Mouse (Mus musculus): ENCODE measurements around the gene Adam19.
"Not testable (repeated sequence)": the region's sequence is repeated elsewhere in the genome, so short reads cannot be mapped to it uniquely, and the experiment has no call there.

The Adam19 gene

DNA sequence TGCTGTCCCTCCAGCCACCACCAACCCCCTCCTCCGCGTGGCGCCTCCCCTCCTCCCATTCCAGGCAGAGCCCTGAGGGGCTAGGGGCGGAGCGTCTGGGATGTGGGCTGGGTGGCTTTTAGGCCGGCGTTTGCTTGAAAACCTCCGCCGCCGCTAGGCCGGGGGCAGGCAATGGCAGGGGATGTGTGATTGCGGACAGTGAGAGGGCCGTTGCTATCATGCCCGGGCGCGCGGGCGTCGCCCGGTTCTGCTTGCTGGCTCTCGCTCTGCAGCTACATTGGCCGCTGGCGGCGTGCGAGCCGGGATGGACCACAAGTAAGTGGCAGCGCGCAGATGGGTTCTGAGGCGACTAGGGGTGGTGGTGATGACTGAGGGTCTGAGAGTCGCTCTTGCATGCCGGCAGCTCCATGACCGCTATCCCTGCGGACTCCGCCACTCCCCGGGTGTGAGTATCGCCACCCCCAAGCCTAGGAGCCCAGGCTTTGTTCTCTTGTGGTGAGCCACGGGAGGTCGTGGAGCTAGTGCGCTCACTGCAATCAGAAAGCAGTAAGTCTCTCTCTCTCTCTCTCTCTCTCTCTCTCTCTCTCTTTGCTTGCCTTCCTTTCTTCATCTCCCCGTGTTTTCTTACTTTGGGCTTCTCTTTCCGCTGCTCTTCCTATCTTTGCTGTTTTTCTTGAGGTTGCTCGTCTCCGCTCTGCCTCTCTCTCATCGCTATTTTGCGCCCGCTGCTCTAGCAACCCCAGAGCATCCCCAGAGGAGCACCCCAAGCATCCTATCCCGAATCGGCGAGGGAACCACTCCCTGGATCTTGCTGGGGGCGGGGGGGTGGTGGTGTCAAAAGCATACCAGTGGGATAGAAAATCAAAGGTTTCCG, at the start of gene Adam19:
Adam19 (plus strand) TSS at position 97 of the 874 bp plus-strand sequence.
- DNase-seq: peak; percentile 73

DNA sequence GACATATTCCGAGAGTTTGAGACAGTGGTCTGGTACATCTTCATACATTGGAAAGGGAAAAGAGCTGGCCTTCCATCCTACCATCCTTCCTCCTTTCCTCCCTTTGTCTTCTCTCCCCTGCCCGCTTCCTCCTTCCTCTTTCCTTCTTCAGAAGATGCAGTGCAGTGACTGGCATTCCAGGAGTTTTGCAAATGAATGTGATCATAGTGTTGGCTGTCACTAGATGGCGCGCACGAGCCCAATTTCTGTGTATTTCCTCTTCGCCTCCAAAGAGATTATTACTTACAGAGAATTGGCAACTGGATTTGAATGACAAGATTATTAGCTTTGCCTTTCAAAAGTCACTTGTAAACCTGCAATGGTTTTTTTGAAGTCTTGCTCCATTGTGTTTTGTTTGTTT, 39.7 kb upstream of the Adam19 start:
- DNase-seq: peak; percentile 59

DNA sequence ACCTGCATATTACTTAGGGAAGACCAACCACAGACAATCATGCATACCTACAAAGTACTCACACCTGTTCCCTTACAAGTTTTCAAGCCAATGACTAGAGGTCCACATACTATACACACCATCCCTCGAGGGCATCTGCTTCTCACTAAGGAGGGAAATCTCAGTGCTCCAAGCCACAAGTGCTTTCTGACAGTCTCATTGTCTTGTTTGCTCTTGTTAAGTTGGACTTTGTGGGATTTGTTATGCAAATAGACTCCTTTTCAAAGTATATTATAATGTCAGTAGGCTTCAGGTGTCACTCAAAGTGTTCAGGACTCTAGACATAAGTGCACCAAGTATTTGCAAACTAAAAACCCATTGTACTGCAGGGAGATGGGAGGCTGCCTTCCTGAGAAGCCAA, 35.5 kb upstream of the Adam19 start:
- no peak for DNase-seq

DNA sequence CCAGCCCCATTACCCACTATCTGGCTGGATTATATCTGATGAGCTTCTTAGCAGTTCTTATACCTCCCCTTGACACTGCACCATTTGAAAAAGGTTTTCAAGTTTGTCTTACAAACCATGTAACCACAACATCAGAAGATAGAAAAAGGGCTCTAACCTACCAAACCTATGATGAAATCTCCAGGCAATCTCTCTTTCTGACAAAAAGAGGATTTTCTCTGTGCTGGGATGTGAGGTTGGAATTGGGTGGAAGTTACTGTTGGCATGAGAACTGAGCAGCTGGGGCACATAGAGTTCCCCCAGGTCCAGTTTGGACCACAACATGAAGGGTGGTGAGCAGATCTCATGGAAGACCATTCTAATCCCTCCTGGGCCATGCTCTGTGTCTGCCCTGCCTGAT, 33.9 kb upstream of the Adam19 start:
- DNase-seq: no peak

DNA sequence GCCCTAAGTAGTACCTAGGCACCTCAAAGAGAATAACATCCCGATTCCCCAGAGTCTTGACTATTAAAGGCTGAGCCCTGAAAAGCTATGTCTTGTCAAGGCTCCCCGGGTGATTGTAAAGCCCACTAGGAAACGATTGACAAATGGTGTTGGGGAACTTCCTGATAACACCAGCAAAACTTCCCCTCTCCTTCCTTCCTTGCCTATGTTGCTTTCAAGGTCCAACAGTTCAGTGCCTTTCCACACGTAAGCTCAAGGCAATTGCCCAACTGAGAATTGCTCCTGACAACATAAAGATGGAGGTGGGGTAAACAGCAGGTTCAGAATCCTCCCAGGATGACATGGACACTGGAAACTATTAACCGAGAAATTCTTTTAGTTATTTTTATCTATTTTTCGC, 32.8 kb upstream of the Adam19 start:
- no peak for DNase-seq

DNA sequence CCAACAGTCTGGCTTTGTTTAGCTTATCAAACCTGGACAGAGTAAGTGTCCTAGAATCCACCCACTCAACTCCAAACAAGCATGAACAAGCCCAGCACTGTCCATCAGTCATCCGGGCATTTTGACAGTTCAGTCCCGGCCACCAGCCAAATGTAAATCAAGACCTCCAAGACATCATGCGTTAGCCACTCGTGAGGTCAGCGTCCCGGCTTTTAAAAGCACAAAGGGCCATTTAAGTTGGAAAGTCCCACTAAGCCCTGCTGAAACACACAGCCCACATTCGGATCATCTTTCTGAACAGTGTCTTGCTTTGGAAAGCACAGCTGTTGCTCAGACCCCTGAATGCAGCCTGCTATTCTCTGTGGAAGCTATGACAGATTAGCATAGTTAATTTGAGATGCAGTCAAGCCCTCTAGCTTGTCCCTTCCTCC, 29.8 kb upstream of the Adam19 start:
- no peak for DNase-seq

DNA sequence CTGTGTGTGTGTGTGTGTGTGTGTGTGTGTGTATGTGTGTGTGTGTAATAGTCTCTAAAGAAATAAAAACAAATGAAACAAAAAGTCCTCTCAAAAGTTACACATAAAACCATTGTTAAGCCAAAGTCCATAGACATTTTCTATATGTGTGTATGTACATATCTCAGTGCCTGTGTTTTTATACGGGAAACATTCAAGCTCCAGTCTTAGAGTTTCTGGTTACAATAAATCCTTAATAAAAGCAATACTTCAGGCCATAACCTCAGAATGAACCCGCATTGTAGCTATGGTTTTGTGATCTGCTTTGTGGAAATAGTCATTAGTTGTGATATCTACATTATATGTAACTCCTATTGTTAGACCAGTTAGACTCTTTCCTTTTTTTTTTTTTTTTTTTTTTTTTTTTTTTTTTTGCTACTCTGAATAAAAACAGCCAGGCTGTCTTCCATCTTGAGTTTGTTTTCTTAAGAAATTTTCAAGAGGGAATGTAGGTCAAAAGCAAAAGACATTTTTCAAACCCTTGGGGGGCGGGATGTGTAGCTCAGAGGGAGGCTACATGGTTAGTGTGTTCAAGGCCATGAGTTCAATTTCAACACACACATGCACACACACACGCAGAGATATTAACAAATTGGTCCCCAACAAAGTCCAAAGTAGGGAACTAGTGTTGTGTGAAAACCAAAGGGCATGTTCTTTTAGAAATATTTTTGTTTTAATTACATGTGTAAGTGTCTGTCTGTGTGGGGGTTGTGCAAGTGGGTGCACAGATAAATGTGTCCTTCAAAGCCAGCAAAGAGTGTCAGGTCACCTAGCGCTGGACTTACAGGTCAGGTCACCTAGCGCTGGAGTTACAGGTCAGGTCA, 27.6 kb upstream of the Adam19 start:
- no peak for DNase-seq

DNA sequence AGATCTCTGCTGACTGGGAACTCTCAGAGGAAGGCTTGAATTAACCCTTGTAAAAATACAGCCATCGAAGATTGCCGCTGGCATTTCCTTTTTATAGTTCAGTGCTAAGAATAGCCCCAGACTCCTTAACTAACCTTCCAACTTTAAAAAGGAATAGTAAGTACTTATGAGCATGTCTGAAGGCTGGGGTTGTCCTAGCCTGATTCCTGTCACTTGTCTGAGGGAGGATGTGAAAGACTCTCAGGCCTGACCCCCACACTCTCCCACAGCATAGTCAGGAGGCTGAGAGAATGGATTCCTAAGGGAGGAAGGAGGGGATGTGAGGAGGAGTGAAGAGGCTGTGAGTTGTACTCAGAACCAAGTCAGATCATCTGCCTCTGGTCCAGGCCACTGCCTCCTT, 26.3 kb upstream of the Adam19 start:
- no peak for DNase-seq

DNA sequence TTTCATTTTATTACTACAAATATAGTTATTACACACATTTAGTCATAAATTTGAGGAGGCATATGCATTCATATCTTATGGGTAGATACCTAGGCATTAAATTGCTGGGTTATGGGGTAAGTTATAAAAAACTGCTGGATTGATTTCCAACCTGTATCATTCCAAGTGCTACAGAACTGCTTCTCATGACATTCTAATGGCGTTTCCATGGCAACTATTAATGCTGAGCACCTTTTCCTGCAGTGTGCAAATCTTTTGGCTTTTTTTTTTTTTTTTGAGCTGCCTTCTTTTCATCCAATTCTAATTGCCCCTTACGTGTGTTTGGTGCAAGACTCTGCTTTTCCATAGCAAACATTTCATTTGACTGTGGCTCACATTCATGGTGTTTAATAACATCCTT, 25.8 kb upstream of the Adam19 start:
- DNase-seq: no peak

DNA sequence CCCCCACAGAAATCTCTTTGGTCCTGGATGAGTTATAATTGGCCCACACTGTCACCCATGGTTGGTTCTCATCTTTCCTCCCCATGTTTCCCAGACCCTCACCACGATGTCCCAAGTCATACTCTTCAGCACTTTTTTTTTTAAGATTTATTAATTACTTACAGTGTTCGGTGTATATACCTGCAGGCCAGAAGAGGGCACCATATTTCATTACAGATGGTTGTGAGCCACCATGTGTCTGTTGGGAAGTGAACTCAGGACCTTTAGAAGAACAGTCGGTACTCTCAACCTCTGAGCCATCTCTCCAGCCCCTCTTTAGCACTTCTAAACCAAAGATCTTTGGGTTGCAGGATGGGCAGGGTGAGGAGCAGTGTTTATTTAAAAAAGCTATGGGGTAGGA, 24.3 kb upstream of the Adam19 start:
- no peak for DNase-seq

DNA sequence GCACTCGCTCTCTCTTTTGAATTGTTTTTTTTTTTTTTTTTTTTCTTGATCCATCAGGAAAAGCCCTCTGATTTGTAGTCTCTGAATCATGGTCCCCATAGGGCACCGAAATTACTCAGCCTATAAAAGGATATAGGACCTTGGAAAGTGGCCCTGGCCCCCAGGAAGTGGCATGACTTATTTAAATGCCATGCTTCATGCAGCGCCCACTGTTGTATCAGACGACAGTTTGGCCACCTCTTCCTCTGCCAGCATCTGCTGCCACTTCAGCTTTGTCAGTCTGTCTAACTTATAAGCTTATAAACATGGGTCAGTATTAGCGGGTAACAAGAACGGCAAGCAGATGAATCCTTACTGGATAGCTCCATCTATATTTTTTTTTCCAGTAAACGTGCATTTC, 22.8 kb upstream of the Adam19 start:
- DNase-seq: no peak

DNA sequence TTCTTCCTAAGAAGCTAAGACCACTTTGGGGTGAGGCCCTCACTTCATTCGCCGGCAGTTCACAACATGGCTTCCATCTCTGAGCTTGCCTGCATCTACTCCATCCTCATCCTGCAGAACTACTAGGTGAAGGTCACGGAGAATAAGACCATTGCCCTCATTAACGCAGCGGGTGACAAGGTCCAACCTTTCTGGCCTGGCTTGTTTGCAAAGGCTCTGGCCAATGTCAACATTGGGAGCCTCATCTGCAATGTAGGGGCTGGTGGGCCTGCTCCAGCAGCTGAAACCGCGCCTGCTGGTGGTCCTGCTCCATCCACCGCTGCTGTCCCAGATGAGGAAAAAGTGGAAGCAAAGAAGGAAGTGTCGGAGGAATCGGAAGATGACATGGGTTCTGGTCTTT, 19.4 kb upstream of the Adam19 start:
- DNase-seq: no peak

DNA sequence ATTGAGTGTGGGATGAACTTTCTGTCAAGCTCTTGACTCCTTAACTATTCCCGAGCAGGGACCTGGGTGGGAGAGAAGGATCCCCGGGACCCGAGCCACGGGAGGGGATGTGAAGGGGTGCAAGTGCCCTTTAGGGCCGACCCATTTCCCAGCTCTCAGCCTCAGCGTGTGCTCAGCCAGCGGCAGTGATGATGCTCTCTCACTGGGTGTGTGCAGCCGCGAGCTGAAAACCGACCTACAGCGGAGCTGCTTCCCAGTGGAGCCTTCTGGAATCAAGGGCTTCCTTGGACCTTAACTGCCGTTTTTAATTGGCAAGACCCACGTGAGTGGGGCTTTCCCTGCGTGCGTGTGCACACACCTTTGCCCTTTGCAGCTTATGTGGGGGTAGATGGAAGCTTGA, 16.9 kb upstream of the Adam19 start:
- DNase-seq: no peak

DNA sequence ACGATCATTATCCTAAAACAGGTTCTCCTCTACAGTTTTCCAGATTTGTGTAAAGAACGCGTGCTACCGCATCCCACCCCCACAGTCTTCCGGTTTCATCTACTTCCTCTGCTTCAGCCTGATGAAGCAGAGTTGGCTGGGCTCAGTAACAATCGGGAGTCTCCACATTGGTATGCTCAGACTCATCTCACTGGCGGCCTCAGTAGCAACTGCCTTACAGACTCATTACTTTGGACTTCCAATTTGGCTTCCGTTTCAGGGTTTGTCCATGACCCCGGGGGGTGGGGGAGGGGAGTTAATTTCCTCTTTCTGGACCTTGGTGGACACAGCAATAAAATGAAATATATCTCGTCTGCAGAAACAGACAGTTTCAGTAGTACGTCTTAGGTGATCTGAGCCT, 16.5 kb upstream of the Adam19 start:
- no peak for DNase-seq

DNA sequence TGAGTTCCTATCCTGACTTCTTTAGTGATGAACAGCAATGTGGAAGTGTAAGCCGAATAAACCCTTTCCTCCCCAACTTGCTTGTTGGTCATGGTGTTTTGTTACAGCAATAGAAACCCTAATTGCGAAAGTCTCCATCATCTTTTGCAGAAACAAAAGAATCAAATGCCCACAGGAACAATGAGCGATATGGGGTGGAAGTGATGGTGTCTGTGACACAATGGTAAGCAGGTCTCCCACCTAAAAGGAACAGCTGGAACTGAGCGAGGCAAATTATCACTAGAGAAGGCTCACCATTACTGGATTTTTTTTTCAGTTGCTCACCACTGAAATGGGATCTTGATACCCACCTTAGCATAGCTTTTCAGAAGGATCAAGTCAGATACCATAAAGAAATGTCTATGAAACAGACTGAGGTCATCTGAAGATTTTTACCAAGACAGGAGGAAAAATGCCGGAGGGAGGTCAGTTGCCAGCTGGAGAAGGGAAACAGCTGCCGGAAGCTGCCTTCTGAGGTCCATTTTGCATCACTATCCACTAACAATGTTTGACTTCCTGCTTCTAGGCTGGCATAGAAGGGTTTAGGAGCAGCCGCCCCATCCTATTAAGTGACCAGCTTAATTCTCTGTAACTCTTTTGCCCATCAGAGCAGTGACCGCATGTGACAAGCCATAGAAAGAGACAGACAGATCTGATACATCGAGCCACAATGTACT, 14.8 kb upstream of the Adam19 start:
- no peak for DNase-seq

DNA sequence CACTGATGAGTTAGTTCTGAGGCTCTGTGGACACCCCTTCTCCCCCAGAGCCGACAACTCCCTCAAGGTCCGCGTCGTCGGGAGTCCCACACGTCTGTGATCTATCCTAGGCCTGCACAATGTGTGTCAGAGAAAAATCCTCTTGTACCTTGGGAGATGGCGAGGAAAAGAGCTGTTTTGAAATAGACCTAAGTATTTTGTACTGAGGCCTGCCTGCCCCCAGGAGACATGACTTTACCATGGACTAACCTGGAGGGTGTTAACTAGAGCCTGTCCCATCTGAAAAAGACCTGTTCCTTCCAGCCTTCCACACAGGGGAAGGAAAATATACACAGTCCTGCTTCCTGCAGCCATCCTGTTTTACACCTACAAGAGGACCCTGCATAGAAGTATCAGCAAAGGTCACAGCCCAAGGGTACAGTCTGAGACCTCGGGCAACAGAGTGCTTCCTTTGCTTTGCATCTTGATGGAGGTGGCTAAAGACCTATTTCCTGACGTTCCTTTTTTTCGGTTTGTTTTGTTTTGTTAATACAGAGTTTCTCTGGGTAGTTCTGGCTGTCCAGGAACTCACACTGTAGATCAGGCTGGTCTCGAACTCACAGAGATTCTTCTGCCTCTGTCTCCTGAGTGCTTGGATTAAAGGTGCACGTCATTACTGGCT, 14.1 kb upstream of the Adam19 start:
- DNase-seq: no peak

DNA sequence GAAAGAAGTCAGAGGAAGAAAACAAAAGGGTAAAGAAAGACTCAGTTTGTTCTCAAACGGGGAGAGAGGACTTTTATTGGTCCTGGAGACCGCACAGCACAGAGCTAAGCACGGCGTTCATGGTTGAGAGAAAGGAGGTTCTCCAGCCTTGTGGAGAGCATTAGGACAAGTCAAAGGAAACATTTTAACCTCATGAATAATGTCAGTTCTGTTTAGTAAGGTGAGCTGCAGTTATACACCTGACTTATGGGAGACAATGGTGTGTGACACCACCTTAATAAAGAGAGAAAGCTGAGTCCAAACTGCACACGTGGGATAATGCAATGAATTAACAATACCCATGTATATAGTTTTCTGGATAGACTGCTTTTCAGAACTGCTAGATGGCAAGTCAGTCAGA, 11.0 kb upstream of the Adam19 start:
- DNase-seq: no peak

DNA sequence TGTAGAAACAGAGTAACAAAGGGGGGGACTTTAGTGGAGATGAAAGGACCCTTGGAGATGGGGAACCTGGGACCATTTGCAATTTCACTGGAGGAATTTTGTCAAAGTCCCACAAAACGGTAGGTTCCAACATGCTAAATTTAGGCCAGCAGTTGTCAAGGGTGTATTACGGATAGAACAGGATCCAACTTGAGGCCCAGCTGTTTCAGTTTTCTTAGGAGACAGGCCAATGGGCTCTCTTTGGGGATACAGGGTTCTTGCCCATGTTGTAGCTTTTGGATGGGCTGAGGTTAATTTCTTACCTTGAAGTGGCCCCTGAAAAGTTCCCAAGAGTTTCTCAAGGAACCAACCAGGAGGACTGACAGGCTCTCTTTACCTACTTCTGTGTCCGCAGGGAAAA, 8.5 kb upstream of the Adam19 start:
- DNase-seq: no peak

DNA sequence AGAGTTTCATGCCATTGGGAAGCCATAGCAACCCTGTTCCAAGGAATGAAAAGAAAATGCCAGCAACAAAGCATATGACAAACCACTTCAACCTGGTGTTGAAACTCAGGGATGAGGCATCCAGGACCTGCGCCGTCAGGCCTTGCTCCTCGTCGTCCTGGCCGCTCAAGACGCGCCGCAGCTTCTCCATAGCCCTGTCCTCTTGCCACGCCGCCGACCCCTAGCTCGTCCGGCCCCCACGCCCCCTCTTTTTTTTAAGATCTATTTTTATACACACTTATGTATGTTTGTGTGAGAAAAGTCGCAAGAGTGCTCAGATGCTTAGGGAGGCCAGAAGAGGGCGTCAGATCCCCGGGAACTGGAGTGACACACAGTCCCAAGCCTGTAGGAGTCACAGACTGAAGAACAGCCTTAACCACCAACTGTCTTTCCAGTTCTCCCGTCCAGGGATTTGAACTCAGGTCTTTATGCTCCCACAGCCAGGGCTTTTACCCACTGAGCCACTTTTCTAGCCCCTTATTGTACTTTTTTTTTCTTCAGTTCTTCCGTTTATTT, 3.6 kb upstream of the Adam19 start, which contains the start of gene Gm12166:
Gm12166 (minus strand) TSS at position 217 of the 555 bp plus-strand sequence.
- not testable (repeated sequence) for DNase-seq

DNA sequence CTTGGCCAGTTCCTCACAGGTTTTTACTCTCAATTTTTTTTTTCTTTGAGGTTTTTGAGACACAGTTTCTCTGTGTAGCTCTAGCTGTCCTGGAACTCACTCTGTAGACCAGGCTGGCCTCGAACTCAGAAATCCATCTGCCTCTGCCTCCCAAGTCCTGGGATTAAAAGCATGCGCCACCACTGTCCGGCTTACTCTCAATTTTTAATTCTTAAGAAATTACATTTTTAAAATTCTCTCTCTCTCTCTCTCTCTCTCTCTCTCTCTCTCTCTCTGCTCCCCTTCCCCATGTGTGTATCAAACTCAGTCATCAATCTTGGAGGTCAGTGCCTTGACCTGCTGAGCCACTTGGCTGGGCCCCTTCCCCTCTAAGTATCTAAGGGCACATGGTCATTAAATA, 2.3 kb upstream of the Adam19 start:
- not testable (repeated sequence) for DNase-seq

DNA sequence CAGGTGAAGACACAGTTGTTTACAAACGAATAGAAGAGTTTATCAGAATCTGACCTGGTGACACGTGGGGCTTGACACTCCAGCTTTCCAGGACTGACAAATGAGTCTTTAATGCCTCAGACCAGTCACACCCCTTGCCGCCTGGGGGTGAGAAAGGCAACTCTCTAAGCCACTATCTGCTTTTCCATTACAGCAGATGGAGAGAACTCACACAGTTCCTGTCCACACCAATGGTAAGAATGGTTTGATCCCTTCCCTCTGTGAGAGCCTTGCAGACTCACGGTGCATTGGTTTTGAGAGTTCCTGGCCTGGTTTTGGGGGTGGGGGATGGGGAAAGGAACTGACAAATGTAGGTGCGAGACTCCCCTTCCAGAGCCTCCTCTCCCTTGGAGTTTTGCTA, 1.5 kb upstream of the Adam19 start:
- no peak for DNase-seq
